Mouse (Mus musculus) CH12.LX (cell line): ENCODE measurements around the gene Klhl29. TPM values are rescaled to one million over a fixed set of nuclear protein-coding genes. Genes with fewer than 3 reads are reported as not detected.

Experiments used
- DNase-seq: peaks from one replicate; pipeline ENCODE4 v3.0.0-alpha.2; 2013; ENCODE audit errors: extremely low read depth
- H3K27ac ChIP-seq: 2 replicates; pipeline ENCODE4 v1.5.1; 2012; ENCODE audit warnings: low read depth, mild to moderate bottlenecking, control low read depth, moderate library complexity; ENCODE audit not compliant: insufficient read depth
- H3K27me3 ChIP-seq: replicated peaks from 2 replicates; pipeline ENCODE3; 2012; ENCODE audit warnings: inconsistent platforms
- H3K36me3 ChIP-seq, 2 experiments: replicated peaks in 1 of 2; 2 replicates each; pipeline versions ENCODE3 to v1.6.1; 2012; ENCODE audit warnings: inconsistent platforms in 1 of 2, low read length in 1 of 2, mild to moderate bottlenecking in 1 of 2, mixed read lengths in 1 of 2, moderate library complexity in 1 of 2; ENCODE audit not compliant: control insufficient read depth in 1 of 2, insufficient read depth in 1 of 2
- H3K4me1 ChIP-seq, 2 experiments: 2 replicates each; pipeline ENCODE4 v1.6.1; 2012; ENCODE audit warnings: inconsistent platforms in 1 of 2, moderate library complexity in 1 of 2; ENCODE audit not compliant: insufficient read depth in 2 of 2, control insufficient read depth in 1 of 2
- H3K4me2 ChIP-seq: 2 replicates; pipeline ENCODE4 v1.6.1; 2012; ENCODE audit warnings: low read depth, mild to moderate bottlenecking, control low read depth; ENCODE audit not compliant: poor library complexity, insufficient read depth, severe bottlenecking
- H3K4me3 ChIP-seq, 3 experiments: fragments of 150-350 bp in 1 of 3; sonication (generic) in 1 of 3; replicated peaks in 1 of 3; 2 replicates each; pipeline versions ENCODE3 to v1.5.1; 2011 to 2012; ENCODE audit warnings: low read depth in 2 of 3, low read length in 2 of 3, mild to moderate bottlenecking in 2 of 3, moderate library complexity in 2 of 3, control low read depth in 1 of 3, improper control_type of control experiment in 1 of 3, inconsistent platforms in 1 of 3, mixed read lengths in 1 of 3; ENCODE audit not compliant: poor library complexity in 1 of 3
- H3K79me2 ChIP-seq: replicated peaks from 2 replicates; pipeline ENCODE4 v1.6.1; 2012; ENCODE audit warnings: mild to moderate bottlenecking, moderate library complexity; ENCODE audit not compliant: control insufficient read depth, poor library complexity, insufficient read depth, severe bottlenecking; ENCODE audit errors: extremely low read depth
- H3K9ac ChIP-seq: 2 replicates; pipeline ENCODE4 v1.6.1; 2012; ENCODE audit warnings: low read depth, mild to moderate bottlenecking, control low read depth, moderate library complexity; ENCODE audit not compliant: insufficient read depth
- H3K9me3 ChIP-seq: replicated peaks from 2 replicates; pipeline ENCODE3; 2012; ENCODE audit warnings: low read length, inconsistent platforms, mixed read lengths
- BHLHE40 ChIP-seq: IDR thresholded peaks from 2 replicates; pipeline ENCODE4 v1.6.1; 2011; ENCODE audit warnings: mild to moderate bottlenecking, low read depth, low read length, improper control_type of control experiment
- CHD2 ChIP-seq: IDR thresholded peaks from 2 replicates; pipeline ENCODE4 v1.6.1; 2011; ENCODE audit warnings: low read length, improper control_type of control experiment
- CTCF ChIP-seq, 2 experiments: IDR thresholded peaks in 1 of 2; conservative IDR thresholded peaks in 1 of 2; 2 replicates each; pipeline ENCODE4 v1.5.1; 2011 to 2012; ENCODE audit warnings: low read depth in 2 of 2, low read length in 2 of 2, improper control_type of control experiment in 1 of 2, inconsistent platforms in 1 of 2, mild to moderate bottlenecking in 1 of 2, moderate library complexity in 1 of 2
- E2F4 ChIP-seq: IDR thresholded peaks from 2 replicates; pipeline ENCODE4 v1.6.1; 2011; ENCODE audit warnings: low read depth, low read length, improper control_type of control experiment; ENCODE audit not compliant: insufficient replicate concordance
- ELF1 ChIP-seq: IDR thresholded peaks from 2 replicates; pipeline ENCODE4 v1.6.1; 2014; ENCODE audit warnings: low read depth, mild to moderate bottlenecking, inconsistent platforms, low read length, improper control_type of control experiment
- EP300 ChIP-seq: IDR thresholded peaks from 2 replicates; pipeline ENCODE4 v1.6.1; 2011; ENCODE audit warnings: low read length, improper control_type of control experiment
- ETS1 ChIP-seq: conservative IDR thresholded peaks from 2 replicates; pipeline ENCODE4 v1.6.1; 2012; ENCODE audit warnings: low read depth, mild to moderate bottlenecking, inconsistent platforms, low read length, improper control_type of control experiment, moderate library complexity
- IRF4 ChIP-seq: IDR thresholded peaks from 2 replicates; pipeline ENCODE4 v1.6.1; 2014; ENCODE audit warnings: low read depth, mild to moderate bottlenecking, inconsistent platforms, low read length, improper control_type of control experiment
- JUND ChIP-seq: conservative IDR thresholded peaks from 2 replicates; pipeline ENCODE4 v1.6.1; 2011; ENCODE audit warnings: low read depth, low read length, improper control_type of control experiment
- KAT2A ChIP-seq: IDR thresholded peaks from 2 replicates; pipeline ENCODE4 v1.6.1; 2012; ENCODE audit warnings: low read length, improper control_type of control experiment, inconsistent platforms; ENCODE audit not compliant: insufficient replicate concordance
- MAFK ChIP-seq: IDR thresholded peaks from 2 replicates; pipeline ENCODE4 v1.6.1; 2011; ENCODE audit warnings: low read length, improper control_type of control experiment; ENCODE audit not compliant: insufficient replicate concordance
- MAZ ChIP-seq: IDR thresholded peaks from 2 replicates; pipeline ENCODE4 v1.6.1; 2012; ENCODE audit warnings: low read depth, mild to moderate bottlenecking, inconsistent platforms, low read length, improper control_type of control experiment, moderate library complexity
- MXI1 ChIP-seq: IDR thresholded peaks from 2 replicates; pipeline ENCODE4 v1.6.1; 2011; ENCODE audit warnings: mild to moderate bottlenecking, low read depth, low read length, improper control_type of control experiment
- PAX5 ChIP-seq: IDR thresholded peaks from 2 replicates; pipeline ENCODE4 v1.6.1; 2012; ENCODE audit warnings: low read length, inconsistent platforms, mixed read lengths
- RAD21 ChIP-seq: IDR thresholded peaks from 2 replicates; pipeline ENCODE4 v1.6.1; 2011; ENCODE audit warnings: low read depth, mild to moderate bottlenecking, low read length, improper control_type of control experiment, moderate library complexity
- SMC3 ChIP-seq: IDR thresholded peaks from 2 replicates; pipeline ENCODE4 v1.6.1; 2011; ENCODE audit warnings: low read depth, low read length, improper control_type of control experiment
- TCF12 ChIP-seq: IDR thresholded peaks from 2 replicates; pipeline ENCODE4 v1.6.1; 2014; ENCODE audit warnings: low read depth, mild to moderate bottlenecking, inconsistent platforms, low read length, improper control_type of control experiment
- UBTF ChIP-seq: IDR thresholded peaks from 2 replicates; pipeline ENCODE4 v1.6.1; 2012; ENCODE audit warnings: low read depth, mild to moderate bottlenecking, inconsistent platforms, low read length, improper control_type of control experiment, moderate library complexity
- USF1 ChIP-seq: IDR thresholded peaks from 2 replicates; pipeline ENCODE4 v1.6.1; 2014; ENCODE audit warnings: low read depth, mild to moderate bottlenecking, inconsistent platforms, low read length, improper control_type of control experiment
- USF2 ChIP-seq: conservative IDR thresholded peaks from 2 replicates; pipeline ENCODE4 v1.6.1; 2011; ENCODE audit warnings: low read depth, low read length, improper control_type of control experiment
- dilution Hi-C: fragments of 300-500 bp; cut with MboI; formaldehyde crosslinking; loops from 2 replicates; pipeline ENCODE4 v1.14.3; 2020; ENCODE audit warnings: low sequenced_read_pairs; ENCODE audit not compliant: extremely low pct_unique_long_range_greater_than_20kb, extremely low pct_ligation_motif_present
- in situ Hi-C: fragments of 300-500 bp; cut with MboI; formaldehyde crosslinking; loops from 3 replicates; pipeline ENCODE4 v1.14.3; 2019; ENCODE audit warnings: low sequenced_read_pairs, low pct_ligation_motif_present, low pct_unique_long_range_greater_than_20kb, mixed read lengths
- polyA plus RNA-seq: library from polyadenylated mRNA; unstranded; fragments of >175 nt; gene quantifications from 2 replicates; pipeline ENCODE4 v1.2.1, GENCODE M21; 2012; ENCODE audit warnings: low read depth; ENCODE audit not compliant: insufficient read length
- total RNA-seq, 2 experiments: library from RNA; depleted of rRNA; stranded (reverse); fragments of 300-350 nt in 1 of 2; fragments of >200 nt in 1 of 2; gene quantifications; 2 replicates each; pipeline ENCODE4 v1.2.3; 2012 to 2014

The Klhl29 gene
- total and polyA plus RNA-seq, 3 experiments, result 0.04 TPM; not detected in 2

- Histone ChIP-seq H3K79me2 (no peaks in the 10 kb centered on the region), H3K4me1 (no peaks in the 10 kb centered on the region), H3K9me3 (peaks cover 19% of the 10 kb centered on the region), H3K4me2 (no peak overlapping the region), H3K9ac (no peak overlapping the region), H3K4me3 (no peak overlapping the region), H3K36me3 (no peaks in the 10 kb centered on the region), H3K27me3 (no peaks in the 10 kb centered on the region), H3K27ac (no peak overlapping the region)
- in situ Hi-C loops (no loop called here), dilution Hi-C loops (no loop called here)
- DNase-seq, result no peak
- TF ChIP-seq MAZ (no peak), CTCF (conservative IDR thresholded peaks at IDR 0.05 in 1 of 2, IDR thresholded peaks at IDR 0.05 in 1 of 2; ENCODE audit: low read depth in 2 of 2, low read length in 2 of 2) (no peak), USF1 (no peak), JUND (no peak)
Measured at GRCm38 (mm10) chr12:5374196-5374683, 1.2 kb downstream of the Klhl29 start.

DNA sequence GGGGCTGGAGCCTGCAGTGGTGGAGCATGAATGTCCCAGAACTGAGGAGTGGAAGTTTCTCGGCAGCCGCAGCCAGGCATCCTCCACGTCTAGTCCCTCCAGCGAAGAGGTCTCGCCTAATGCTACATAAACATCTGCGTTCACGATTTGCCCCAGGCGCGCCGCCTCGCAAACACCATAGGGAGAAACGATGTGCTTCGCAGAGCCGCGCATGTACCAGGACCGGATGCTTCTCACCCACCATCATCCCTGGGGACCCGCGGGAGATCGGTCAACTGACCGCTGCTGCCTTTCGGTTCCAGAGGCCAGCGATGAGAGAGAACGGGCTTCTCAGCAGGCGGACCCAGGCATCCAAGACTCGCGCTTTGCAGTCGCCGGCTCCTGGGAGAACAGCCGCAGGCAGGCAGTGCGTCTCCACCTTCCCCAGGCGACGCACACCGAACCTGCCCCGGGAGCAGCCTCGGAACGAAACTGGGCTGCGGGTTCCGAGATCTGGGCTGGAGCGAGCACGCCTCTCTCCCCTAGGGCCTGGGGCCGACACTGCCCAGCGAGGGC lies 1.8 kb downstream of the Klhl29 start:
- no peak overlapping the region for H3K4me2 ChIP-seq
- in situ Hi-C loops, result no loop called here
- no peaks in the 10 kb centered on the region for H3K27me3 ChIP-seq

DNA sequence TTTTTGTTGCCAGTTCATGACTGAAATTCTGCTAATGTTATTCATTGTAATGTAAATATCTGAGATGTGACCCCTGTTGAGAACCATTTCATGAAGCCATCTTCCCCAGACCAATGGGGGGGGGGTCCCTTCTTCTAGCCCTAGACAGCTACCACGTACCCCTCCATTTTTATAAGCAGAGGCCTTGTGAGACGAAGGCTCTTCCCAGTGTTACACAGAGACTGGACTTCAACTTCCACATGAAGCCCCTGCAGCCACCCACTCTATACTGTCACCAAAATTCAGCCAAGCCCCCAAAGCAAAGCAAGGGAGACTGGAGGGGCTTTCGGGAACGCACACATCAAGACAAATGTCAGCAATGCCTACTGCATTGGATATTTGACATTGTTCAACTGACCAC lies 6.1 kb downstream of the Klhl29 start:
- no peak for TF ChIP-seq RAD21
- no peak for TF ChIP-seq BHLHE40
- TF ChIP-seq IRF4, result no peak
- TF ChIP-seq E2F4, result no peak
- TF ChIP-seq USF2, result no peak
- no peak for TF ChIP-seq TCF12
- no peak for TF ChIP-seq EP300
- TF ChIP-seq MXI1, result no peak
- TF ChIP-seq, all 38 proteins: peak for 0

More for the DNA sequence above, 1.8 kb downstream of the Klhl29 start:
- Histone ChIP-seq H3K9ac (no peak overlapping the region), H3K79me2 (no peaks in the 10 kb centered on the region), H3K4me3 (no peak overlapping the region), H3K4me1 (no peaks in the 10 kb centered on the region), H3K36me3 (no peaks in the 10 kb centered on the region), H3K9me3 (peaks cover 19% of the 10 kb centered on the region), H3K27ac (no peak overlapping the region)
- TF ChIP-seq ELF1 (no peak), CHD2 (no peak), EP300 (no peak), MAFK (no peak), SMC3 (no peak), UBTF (no peak), JUND (no peak), ETS1 (no peak), PAX5 (no peak), MXI1 (no peak), KAT2A (no peak), MAZ (no peak)
- dilution Hi-C loops, result no loop called here
- no peak for DNase-seq

More for the DNA sequence above, 6.1 kb downstream of the Klhl29 start:
- in situ Hi-C loops (no loop called here), dilution Hi-C loops (no loop called here)
- no peaks in the 10 kb centered on the region for H3K27me3 ChIP-seq
- no peaks in the 10 kb centered on the region for H3K36me3 ChIP-seq
- H3K79me2 ChIP-seq, result no peaks in the 10 kb centered on the region
- no peak overlapping the region for H3K9ac ChIP-seq
- peaks cover 9% of the 10 kb centered on the region for H3K9me3 ChIP-seq
- DNase-seq, result no peak
- peaks cover 0 to 5% of the 10 kb centered on the region in 2 experiments; a peak in 2 of 4 replicates for H3K4me1 ChIP-seq
- no peak overlapping the region for H3K4me2 ChIP-seq
- no peak overlapping the region for H3K27ac ChIP-seq
- H3K4me3 ChIP-seq, result no peak overlapping the region
